Mouse (Mus musculus) olfactory bulb, adult 2 months (tissue): ENCODE results near the gene Smtnl2.

Source experiments
- CTCF ChIP-seq: fragments of 200-500 bp; IDR thresholded peaks from 2 replicates; pipeline ENCODE4 v1.5.1; 2012; ENCODE audit warnings: low read depth, mild to moderate bottlenecking, low read length, moderate library complexity; ENCODE audit not compliant: insufficient read depth
- POLR2A ChIP-seq: fragments of 200-500 bp; IDR thresholded peaks from 2 replicates; pipeline ENCODE4 v1.6.1; 2012; ENCODE audit warnings: mild to moderate bottlenecking, low read depth, low read length, moderate library complexity; ENCODE audit not compliant: insufficient read depth

GRCm38 (mm10) chr11:72405532-72405931, 6.0 kb downstream of the Smtnl2 start:
- TF ChIP-seq POLR2A (no peak), CTCF (no peak)
